Mouse (Mus musculus): ENCODE measurements around the gene Arhgef40. TPM values are rescaled to one million over a fixed set of nuclear protein-coding genes. Genes with fewer than 3 reads are reported as not detected.
A peak's percentile ranks its signal among the peaks of the same experiment; 100 is the strongest.

Gene Arhgef40
- polyA plus RNA-seq, 1 experiment from 2014 or later = 68.8 TPM

- Histone ChIP-seq H3K4me2 (replicated peaks) (no peak overlapping the region), H3K4me3 (replicated peaks; ENCODE audit: low read length) (no peak overlapping the region), H3K9me3 (ENCODE audit: control insufficient read depth, low read length) (no peaks in the 10 kb centered on the region), H3K9ac (no peak overlapping the region), H3K4me1 (replicated peaks; ENCODE audit: control insufficient read depth, insufficient read depth, low read length) (no peaks in the 10 kb centered on the region), H3K36me3 (replicated peaks; ENCODE audit: control insufficient read depth, insufficient read depth) (peaks cover 95% of the 10 kb centered on the region), H3K27ac (no peak overlapping the region), H3K27me3 (ENCODE audit: control insufficient read depth, insufficient read depth, low read length) (no peaks in the 10 kb centered on the region)
- no peak for DNase-seq (ENCODE audit: low spot score)
- no peak for ATAC-seq (ENCODE audit: low FRiP score)
- WGBS = 92% methylated on average over 13 of the region's 13 CpGs
These were observed 11.8 kb downstream of the Arhgef40 start for GRCm38 (mm10) chr14:51996231-51996841.

GRCm38 (mm10) chr14:51996866-51997265 is 12.3 kb downstream of the Arhgef40 start:
- Histone ChIP-seq H3K9me3 (ENCODE audit: control insufficient read depth, low read length) (no peaks in the 10 kb centered on the region), H3K27me3 (ENCODE audit: control insufficient read depth, insufficient read depth, low read length) (no peaks in the 10 kb centered on the region), H3K4me1 (replicated peaks; ENCODE audit: control insufficient read depth, insufficient read depth, low read length) (no peaks in the 10 kb centered on the region), H3K4me3 (replicated peaks; ENCODE audit: low read length) (no peak overlapping the region), H3K4me2 (replicated peaks) (no peak overlapping the region), H3K36me3 (replicated peaks; ENCODE audit: control insufficient read depth, insufficient read depth) (peaks cover 93% of the 10 kb centered on the region), H3K27ac (no peak overlapping the region), H3K9ac (no peak overlapping the region)
- no peak for DNase-seq (ENCODE audit: low spot score)
- peak; percentile 52 for ATAC-seq (ENCODE audit: low FRiP score)
- 61% methylated on average over 17 of the region's 17 CpGs for WGBS

GRCm38 (mm10) chr14:51997483-51997882 is 13.0 kb downstream of the Arhgef40 start:
- Histone ChIP-seq H3K4me1 (replicated peaks; ENCODE audit: control insufficient read depth, insufficient read depth, low read length) (no peaks in the 10 kb centered on the region), H3K9ac (no peak overlapping the region), H3K27me3 (ENCODE audit: control insufficient read depth, insufficient read depth, low read length) (no peaks in the 10 kb centered on the region), H3K27ac (no peak overlapping the region), H3K4me3 (replicated peaks; ENCODE audit: low read length) (no peak overlapping the region), H3K4me2 (replicated peaks) (no peak overlapping the region), H3K9me3 (ENCODE audit: control insufficient read depth, low read length) (no peaks in the 10 kb centered on the region), H3K36me3 (replicated peaks; ENCODE audit: control insufficient read depth, insufficient read depth) (peaks cover 93% of the 10 kb centered on the region)
- WGBS = 90% methylated on average over 14 of the region's 14 CpGs
- no peak for DNase-seq (ENCODE audit: low spot score)
- ATAC-seq (ENCODE audit: low FRiP score) = no peak

- ATAC-seq (ENCODE audit: low FRiP score) (peak; percentile 81), DNase-seq (ENCODE audit: low spot score) (peak; percentile 90)
- H3K4me2 ChIP-seq (replicated peaks) = peak overlapping the region; percentile 45
- peaks cover 80% of the 10 kb centered on the region for H3K36me3 ChIP-seq (replicated peaks; ENCODE audit: control insufficient read depth, insufficient read depth)
- H3K9me3 ChIP-seq (ENCODE audit: control insufficient read depth, low read length) = no peaks in the 10 kb centered on the region
- no peaks in the 10 kb centered on the region for H3K27me3 ChIP-seq (ENCODE audit: control insufficient read depth, insufficient read depth, low read length)
- peaks cover 30% of the 10 kb centered on the region for H3K4me1 ChIP-seq (replicated peaks; ENCODE audit: control insufficient read depth, insufficient read depth, low read length)
- 0 out of 2 replicates have a peak overlapping the region, but pooled peaks have one; percentile 7 for H3K4me3 ChIP-seq (replicated peaks; ENCODE audit: low read length)
- 8% methylated on average over 16 of the region's 16 CpGs for WGBS
- H3K27ac ChIP-seq = peak overlapping the region; percentile 81
- peak overlapping the region; percentile 20 for H3K9ac ChIP-seq
These were observed 19.5 kb downstream of the Arhgef40 start for GRCm38 (mm10) chr14:52003981-52004495.

DNA sequence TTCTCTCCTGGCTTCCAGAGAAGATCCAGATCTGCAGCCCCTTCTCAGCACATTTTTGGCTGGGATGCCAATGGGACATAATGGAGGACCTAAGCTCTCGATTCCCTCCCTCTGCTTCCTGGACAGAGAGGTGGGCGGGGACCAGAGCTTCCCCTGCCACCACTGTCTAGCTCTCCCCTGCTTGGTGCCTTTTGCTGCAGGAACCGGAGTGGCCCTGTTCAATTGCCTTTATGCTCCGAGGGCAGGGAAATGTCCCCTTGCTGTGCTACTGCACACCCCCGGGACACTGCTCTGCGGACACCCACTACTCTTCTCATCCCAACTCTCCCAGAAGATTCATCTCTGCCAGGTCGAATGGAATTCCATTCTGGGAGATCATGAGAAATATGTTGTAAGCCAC is 20.6 kb downstream of the Arhgef40 start:
- Histone ChIP-seq H3K4me3 (replicated peaks; ENCODE audit: low read length) (no peak overlapping the region), H3K4me1 (replicated peaks; ENCODE audit: control insufficient read depth, insufficient read depth, low read length) (peaks cover 41% of the 10 kb centered on the region), H3K27ac (peak overlapping the region; percentile 73), H3K9ac (peak overlapping the region; percentile 22; the same call in 1 of the 2 replicates), H3K27me3 (ENCODE audit: control insufficient read depth, insufficient read depth, low read length) (no peaks in the 10 kb centered on the region), H3K9me3 (ENCODE audit: control insufficient read depth, low read length) (no peaks in the 10 kb centered on the region), H3K4me2 (replicated peaks) (no peak overlapping the region), H3K36me3 (replicated peaks; ENCODE audit: control insufficient read depth, insufficient read depth) (peaks cover 75% of the 10 kb centered on the region)
- no peak for ATAC-seq (ENCODE audit: low FRiP score)
- WGBS = 58% methylated on average over 7 of the region's 7 CpGs
- no peak for DNase-seq (ENCODE audit: low spot score)

DNA sequence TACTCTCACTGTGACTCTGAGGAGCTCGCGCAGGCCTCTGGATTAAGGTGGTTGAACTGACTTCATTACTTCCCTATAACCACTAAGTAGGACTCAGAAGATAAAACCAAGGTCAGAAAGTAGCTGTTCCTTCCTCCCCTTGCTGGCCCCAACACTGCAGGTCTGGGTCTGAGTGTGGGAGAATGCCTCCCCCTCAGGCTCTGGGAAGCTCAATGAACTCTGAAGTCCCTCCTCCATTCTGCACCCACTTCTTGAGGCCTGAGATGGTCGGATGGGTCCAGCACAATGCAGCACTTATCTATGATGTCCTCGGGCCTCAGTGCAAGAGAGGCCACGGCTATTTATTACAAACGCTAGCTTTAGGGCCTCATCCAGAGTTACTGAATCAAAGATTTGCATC is 21.1 kb downstream of the Arhgef40 start:
- DNase-seq (ENCODE audit: low spot score) (no peak), ATAC-seq (ENCODE audit: low FRiP score) (no peak)
- Histone ChIP-seq H3K9me3 (ENCODE audit: control insufficient read depth, low read length) (no peaks in the 10 kb centered on the region), H3K36me3 (replicated peaks; ENCODE audit: control insufficient read depth, insufficient read depth) (peaks cover 71% of the 10 kb centered on the region), H3K9ac (no peak overlapping the region), H3K4me1 (replicated peaks; ENCODE audit: control insufficient read depth, insufficient read depth, low read length) (peaks cover 45% of the 10 kb centered on the region), H3K4me3 (replicated peaks; ENCODE audit: low read length) (no peak overlapping the region), H3K27ac (no peak overlapping the region), H3K27me3 (ENCODE audit: control insufficient read depth, insufficient read depth, low read length) (no peaks in the 10 kb centered on the region), H3K4me2 (replicated peaks) (no peak overlapping the region)
- WGBS = 83% methylated on average over 6 of the region's 6 CpGs

DNA sequence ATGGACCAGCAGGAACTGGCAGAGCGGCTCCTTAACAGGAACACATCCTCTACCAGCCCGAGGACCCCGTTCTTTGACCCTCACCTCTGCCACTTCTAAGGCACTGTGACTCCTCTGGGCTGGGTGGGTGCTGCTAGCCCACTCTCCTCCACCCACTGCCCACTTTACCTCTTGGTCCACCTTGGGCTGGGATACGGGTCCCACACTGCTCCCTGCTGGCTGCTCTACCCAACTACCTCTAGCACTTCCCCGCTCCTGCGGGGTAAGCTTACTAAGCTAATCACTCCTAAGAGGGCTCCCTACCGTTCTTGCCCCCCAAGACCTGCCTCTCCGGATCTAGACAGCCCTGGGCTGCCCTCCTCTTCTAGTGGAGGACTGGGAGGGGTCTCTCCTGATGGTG is 21.7 kb downstream of the Arhgef40 start:
- no peak overlapping the region for H3K4me2 ChIP-seq (replicated peaks)
- H3K9ac ChIP-seq = no peak overlapping the region
- no peaks in the 10 kb centered on the region for H3K27me3 ChIP-seq (ENCODE audit: control insufficient read depth, insufficient read depth, low read length)
- 82% methylated on average over 8 of the region's 8 CpGs for WGBS
- peaks cover 65% of the 10 kb centered on the region for H3K36me3 ChIP-seq (replicated peaks; ENCODE audit: control insufficient read depth, insufficient read depth)
- H3K27ac ChIP-seq = no peak overlapping the region
- DNase-seq (ENCODE audit: low spot score) (no peak), ATAC-seq (ENCODE audit: low FRiP score) (no peak)
- H3K4me1 ChIP-seq (replicated peaks; ENCODE audit: control insufficient read depth, insufficient read depth, low read length) = peaks cover 51% of the 10 kb centered on the region
- no peaks in the 10 kb centered on the region for H3K9me3 ChIP-seq (ENCODE audit: control insufficient read depth, low read length)
- no peak overlapping the region for H3K4me3 ChIP-seq (replicated peaks; ENCODE audit: low read length)

DNA sequence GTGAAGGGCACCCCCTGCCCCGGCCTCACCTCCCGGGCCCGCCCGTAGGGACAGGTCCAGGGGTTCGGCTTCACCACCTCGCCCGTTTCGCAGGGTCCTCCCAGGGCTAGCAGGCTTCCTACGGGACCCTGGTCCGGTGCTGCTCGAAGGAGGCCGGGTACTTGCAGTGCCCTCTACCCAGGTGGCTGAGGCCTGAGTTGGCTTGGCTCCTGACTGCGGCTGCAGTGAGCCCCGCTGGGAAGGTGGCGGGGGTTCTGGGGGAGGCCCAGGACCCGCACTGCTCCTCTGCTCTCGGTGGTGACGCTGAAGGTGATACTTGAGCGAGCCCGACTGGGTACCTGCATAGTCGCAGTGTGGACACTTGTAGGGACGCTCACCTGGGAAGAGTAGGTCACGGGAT is 22.3 kb downstream of the Arhgef40 start:
- ATAC-seq (ENCODE audit: low FRiP score) (no peak), DNase-seq (ENCODE audit: low spot score) (no peak)
- Histone ChIP-seq H3K9me3 (ENCODE audit: control insufficient read depth, low read length) (no peaks in the 10 kb centered on the region), H3K9ac (no peak overlapping the region), H3K4me1 (replicated peaks; ENCODE audit: control insufficient read depth, insufficient read depth, low read length) (peaks cover 57% of the 10 kb centered on the region), H3K27ac (no peak overlapping the region), H3K4me3 (replicated peaks; ENCODE audit: low read length) (no peak overlapping the region), H3K4me2 (replicated peaks) (no peak overlapping the region), H3K27me3 (ENCODE audit: control insufficient read depth, insufficient read depth, low read length) (no peaks in the 10 kb centered on the region), H3K36me3 (replicated peaks; ENCODE audit: control insufficient read depth, insufficient read depth) (peaks cover 63% of the 10 kb centered on the region)
- 95% methylated on average over 23 of the region's 23 CpGs for WGBS

GRCm38 (mm10) chr14:52008321-52009203 is 24.0 kb downstream of the Arhgef40 start:
- Histone ChIP-seq H3K36me3 (replicated peaks; ENCODE audit: control insufficient read depth, insufficient read depth) (peaks cover 46% of the 10 kb centered on the region), H3K4me1 (replicated peaks; ENCODE audit: control insufficient read depth, insufficient read depth, low read length) (peaks cover 68% of the 10 kb centered on the region), H3K9me3 (ENCODE audit: control insufficient read depth, low read length) (no peaks in the 10 kb centered on the region), H3K4me2 (replicated peaks) (peak overlapping the region; percentile 56), H3K9ac (peak overlapping the region; percentile 57; the same call in 1 of the 2 replicates), H3K4me3 (replicated peaks; ENCODE audit: low read length) (peak overlapping the region; percentile 17; the same call in 1 of the 2 replicates), H3K27me3 (ENCODE audit: control insufficient read depth, insufficient read depth, low read length) (no peaks in the 10 kb centered on the region), H3K27ac (peak overlapping the region; percentile 51)
- ATAC-seq (ENCODE audit: low FRiP score) (peak; percentile 32), DNase-seq (ENCODE audit: low spot score) (peak; percentile 90)
- WGBS = 53% methylated on average over 38 of the region's 38 CpGs

Data from hindbrain, embryonic 14.5 days (tissue).